Mouse (Mus musculus) kidney, postnatal 0 days (tissue): ENCODE results near the gene Atcay. TPM values are rescaled to one million over a fixed set of nuclear protein-coding genes. Genes with fewer than 3 reads are reported as not detected.
A peak's percentile ranks its signal among the peaks of the same experiment; 100 is the strongest.

Experiments used
- ATAC-seq: fragments of 200-750 bp; cut with Nextera tagmentation; replicated peaks from 2 replicates; pipeline ENCODE4 v1.8.0; 2017; ENCODE audit warnings: low read depth, moderate number of reproducible peaks, moderate TSS enrichment, moderate library complexity; ENCODE audit not compliant: low FRiP score
- DNase-seq: peaks from one replicate; pipeline ENCODE4 v3.0.0-alpha.2; 2016; ENCODE audit warnings: low spot score
- H3K27ac ChIP-seq: fragments of 300-500 bp; sonication (generic); 2 replicates; pipeline ENCODE4 v1.5.1; 2014; ENCODE audit warnings: mild to moderate bottlenecking
- H3K27me3 ChIP-seq: fragments of 300-500 bp; sonication (generic); 2 replicates; pipeline ENCODE4 v1.6.1; 2014; ENCODE audit warnings: low read length, mixed read lengths; ENCODE audit not compliant: insufficient read depth
- H3K36me3 ChIP-seq: fragments of 300-500 bp; sonication (generic); 2 replicates; pipeline ENCODE4 v1.6.1; 2014; ENCODE audit warnings: low read length, mixed read lengths; ENCODE audit not compliant: insufficient read depth
- H3K4me1 ChIP-seq: fragments of 300-500 bp; sonication (generic); replicated peaks from 2 replicates; pipeline ENCODE4 v1.6.1; 2014; ENCODE audit warnings: antibody characterized with exemption, low read length, mixed read lengths; ENCODE audit not compliant: insufficient read depth
- H3K4me2 ChIP-seq: fragments of 300-500 bp; sonication (generic); 2 replicates; pipeline ENCODE4 v1.6.1; 2014; ENCODE audit warnings: mild to moderate bottlenecking, low read length, moderate library complexity, mixed read lengths
- H3K4me3 ChIP-seq: fragments of 300-500 bp; sonication (generic); replicated peaks from 2 replicates; pipeline ENCODE4 v1.5.1; 2014; ENCODE audit warnings: low read depth, low read length
- H3K9ac ChIP-seq: fragments of 300-500 bp; sonication (generic); 2 replicates; pipeline ENCODE4 v1.6.1; 2014; ENCODE audit warnings: low read depth, low read length
- H3K9me3 ChIP-seq: fragments of 300-500 bp; sonication (generic); replicated peaks from 2 replicates; pipeline ENCODE4 v1.6.1; 2016; ENCODE audit warnings: low read length, inconsistent platforms, mixed read lengths
- CTCF ChIP-seq: IDR thresholded peaks from 2 replicates; pipeline ENCODE4 v1.5.1; 2016; ENCODE audit warnings: antibody characterized with exemption, low read depth, mild to moderate bottlenecking, moderate library complexity
- WGBS: fragments of 180-500 bp; shearing (Covaris S2); extraction: QIAGEN DNeasy Blood & Tissue Kit; methylation state at CpG from one replicate; pipeline ENCODE4 v1.1.7; 2014; 5-methylcytosine and 5-hydroxymethylcytosine counted together
- polyA plus RNA-seq: library from polyadenylated mRNA; unstranded; fragments of >200 nt; fragmentation: Nextera tagmentation; extraction: Ambion mirVana; gene quantifications from 2 replicates; pipeline ENCODE4 v1.2.1, GENCODE M21; 2015

The Atcay gene
- polyA plus RNA-seq, 1 experiment from 2014 or later, result 0.32 TPM

DNA sequence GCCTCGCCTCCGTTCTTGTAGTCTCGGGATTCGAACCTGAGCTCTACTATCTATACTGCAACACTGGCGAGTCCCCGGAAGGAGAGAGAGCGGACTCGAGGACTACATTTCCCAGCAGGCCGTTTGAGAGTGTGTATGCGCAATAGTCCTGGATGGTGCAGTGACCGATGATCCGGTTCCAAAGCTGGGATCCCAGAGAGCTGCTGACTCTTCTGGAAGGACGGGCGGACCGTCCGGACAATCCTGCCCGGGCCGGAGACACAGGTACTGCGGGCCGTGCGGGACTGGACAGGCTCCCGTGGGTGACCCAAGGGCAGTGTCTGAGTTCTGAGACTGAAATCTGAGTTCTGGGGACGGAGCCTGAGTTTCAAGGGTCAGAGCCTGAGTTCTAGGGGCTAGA lies 37.4 kb upstream of the Atcay start:
- Histone ChIP-seq H3K4me1 (peaks cover 6% of the 10 kb centered on the region), H3K9ac (peak overlapping the region; percentile 72), H3K4me3 (peak overlapping the region; percentile 67), H3K27me3 (no peaks in the 10 kb centered on the region), H3K9me3 (no peaks in the 10 kb centered on the region), H3K36me3 (peaks cover 41% of the 10 kb centered on the region), H3K27ac (no peak overlapping the region; the same call in 1 of the 2 replicates), H3K4me2 (peak overlapping the region; percentile 65)
- WGBS, result 2% methylated on average over 23 of the region's 23 CpGs
- peak; percentile 95 for DNase-seq
- TF ChIP-seq CTCF, result no peak
- ATAC-seq, result peak; percentile 42

GRCm38 (mm10) chr10:81266211-81267105 lies 35.8 kb upstream of the Atcay start, which contains the start of the genes Mrpl54 and Apba3:
Mrpl54 (minus strand) TSS chr10:81266934.
Apba3 (plus strand) TSS chr10:81266960.
- ATAC-seq, result peak; percentile 88

GRCm38 (mm10) chr10:81265540-81265939 lies 34.9 kb upstream of the Atcay start:
- Histone ChIP-seq H3K27ac (no peak overlapping the region), H3K9me3 (no peaks in the 10 kb centered on the region; the same call in 1 of the 2 replicates), H3K4me1 (peaks cover 6% of the 10 kb centered on the region), H3K36me3 (peaks cover 23% of the 10 kb centered on the region; the same call in 1 of the 2 replicates), H3K9ac (0 out of 2 replicates have a peak overlapping the region, but pooled peaks have one; percentile 37), H3K27me3 (no peaks in the 10 kb centered on the region), H3K4me3 (0 out of 2 replicates have a peak overlapping the region, but pooled peaks have one; percentile 53), H3K4me2 (peak overlapping the region; percentile 71)
- no peak for ATAC-seq
- TF ChIP-seq CTCF, result no peak
- no peak for DNase-seq
- WGBS, result 93% methylated on average over 8 of the region's 8 CpGs

More at GRCm38 (mm10) chr10:81266211-81267105, 35.8 kb upstream of the Atcay start, which contains the start of the genes Mrpl54 and Apba3:
- Histone ChIP-seq H3K27ac (peak within 1 kb of the TSS; percentile 70; the same call in 1 of the 2 replicates), H3K4me3 (peak within 1 kb of the TSS; percentile 53), H3K4me1 (peaks cover 6% of the 10 kb centered on the region), H3K27me3 (no peaks in the 10 kb centered on the region), H3K4me2 (peak within 1 kb of the TSS; percentile 71), H3K36me3 (peaks cover 30% of the 10 kb centered on the region; the same call in 1 of the 2 replicates), H3K9me3 (no peaks in the 10 kb centered on the region), H3K9ac (peak within 1 kb of the TSS; percentile 61)
- under 1% methylated on average over 48 of the region's 48 CpGs for WGBS
- peak; percentile 98 for DNase-seq
- no peak for TF ChIP-seq CTCF

DNA sequence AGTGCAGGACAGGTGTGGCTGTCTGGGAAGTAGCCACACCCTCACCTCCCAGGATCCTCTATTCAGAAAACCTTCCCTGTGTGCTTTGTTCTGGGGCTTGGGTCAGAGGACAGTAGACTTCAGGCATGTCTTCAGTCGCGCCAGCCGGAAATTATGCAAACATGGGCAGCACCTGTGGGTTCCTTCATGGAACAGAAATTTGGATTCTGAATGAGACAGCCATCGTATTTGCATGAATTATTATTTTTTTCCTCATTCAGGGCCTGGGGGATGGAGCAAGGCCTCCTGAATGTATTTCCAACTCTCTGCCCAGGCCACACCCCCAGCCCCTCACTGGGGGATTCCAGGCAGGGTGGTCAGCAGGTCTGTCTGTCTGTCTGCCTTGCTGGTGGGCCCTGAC lies 30.4 kb upstream of the Atcay start:
- Histone ChIP-seq H3K4me2 (no peak overlapping the region), H3K4me1 (peaks cover 6% of the 10 kb centered on the region; the same call in 1 of the 2 replicates), H3K9ac (no peak overlapping the region), H3K27me3 (peaks cover 7% of the 10 kb centered on the region), H3K4me3 (no peak overlapping the region), H3K27ac (no peak overlapping the region), H3K9me3 (no peaks in the 10 kb centered on the region; the same call in 1 of the 2 replicates), H3K36me3 (peaks cover 23% of the 10 kb centered on the region; the same call in 1 of the 2 replicates)
- DNase-seq (no peak), ATAC-seq (no peak)
- 95% methylated on average over 4 of the region's 4 CpGs for WGBS
- TF ChIP-seq CTCF, result no peak

GRCm38 (mm10) chr10:81259225-81259884 lies 28.7 kb upstream of the Atcay start:
- no peak overlapping the region for H3K4me2 ChIP-seq
- H3K9me3 ChIP-seq, result no peaks in the 10 kb centered on the region; the same call in 1 of the 2 replicates
- no peak overlapping the region for H3K4me3 ChIP-seq
- 45% methylated on average over 21 of the region's 21 CpGs for WGBS
- peaks cover 7% of the 10 kb centered on the region for H3K27me3 ChIP-seq
- 0 out of 2 replicates have a peak, but pooled peaks cover 6% of the 10 kb centered on the region for H3K4me1 ChIP-seq
- no peak overlapping the region for H3K9ac ChIP-seq
- peaks cover 13% of the 10 kb centered on the region; the same call in 1 of the 2 replicates for H3K36me3 ChIP-seq
- H3K27ac ChIP-seq, result no peak overlapping the region
- TF ChIP-seq CTCF, result no peak
- ATAC-seq, result no peak
- no peak for DNase-seq
